Mouse (Mus musculus): ENCODE measurements around the gene BC004004.

The BC004004 gene

GRCm38 (mm10) chr17:29323625-29324024, 55.0 kb downstream of the BC004004 start:
- no peak for DNase-seq (ENCODE audit: low read depth)

- no peak for DNase-seq (ENCODE audit: low read depth)
Observed at GRCm38 (mm10) chr17:29325831-29326230, 57.2 kb downstream of the BC004004 start.

GRCm38 (mm10) chr17:29326531-29327529, 58.2 kb downstream of the BC004004 start:
- no peak for DNase-seq (ENCODE audit: low read depth)

GRCm38 (mm10) chr17:29327691-29328090, 59.1 kb downstream of the BC004004 start:
- no peak for DNase-seq (ENCODE audit: low read depth)

GRCm38 (mm10) chr17:29330221-29330620, 61.6 kb downstream of the BC004004 start:
- DNase-seq (ENCODE audit: low read depth), result no peak

GRCm38 (mm10) chr17:29330671-29331410, 62.3 kb downstream of the BC004004 start:
- DNase-seq (ENCODE audit: low read depth), result no peak

- DNase-seq (ENCODE audit: low read depth), result no peak
Observed at GRCm38 (mm10) chr17:29332186-29332685, 63.6 kb downstream of the BC004004 start.

GRCm38 (mm10) chr17:29336266-29336990, 67.8 kb downstream of the BC004004 start:
- no peak for DNase-seq (ENCODE audit: low read depth)

- no peak for DNase-seq (ENCODE audit: low read depth)
Observed at GRCm38 (mm10) chr17:29337979-29338823, 69.6 kb downstream of the BC004004 start.

- no peak for DNase-seq (ENCODE audit: low read depth)
Observed at GRCm38 (mm10) chr17:29339170-29339768, 70.7 kb downstream of the BC004004 start.

GRCm38 (mm10) chr17:29340406-29341261, 72.0 kb downstream of the BC004004 start:
- DNase-seq (ENCODE audit: low read depth), result no peak

- peak; percentile 41 for DNase-seq (ENCODE audit: low read depth)
Observed at GRCm38 (mm10) chr17:29341591-29342003, 73.0 kb downstream of the BC004004 start.

GRCm38 (mm10) chr17:29342010-29342910, 73.7 kb downstream of the BC004004 start:
- peak; percentile 33 for DNase-seq (ENCODE audit: low read depth)

GRCm38 (mm10) chr17:29343241-29343640, 74.7 kb downstream of the BC004004 start:
- DNase-seq (ENCODE audit: low read depth), result no peak

GRCm38 (mm10) chr17:29345272-29345671, 76.7 kb downstream of the BC004004 start:
- DNase-seq (ENCODE audit: low read depth), result no peak

- no peak for DNase-seq (ENCODE audit: low read depth)
Observed at GRCm38 (mm10) chr17:29346496-29347125, 78.0 kb downstream of the BC004004 start.

- DNase-seq (ENCODE audit: low read depth), result peak; percentile 43
Observed at GRCm38 (mm10) chr17:29347126-29347644, 78.6 kb downstream of the BC004004 start.

Measured in 416B (cell line).